Mouse (Mus musculus): ENCODE results near the gene Ghr. TPM values are rescaled to one million over a fixed set of nuclear protein-coding genes. Genes with fewer than 3 reads are reported as not detected.

The Ghr gene
- polyA plus RNA-seq, 1 experiment from 2014 or later = 13.6 TPM

GRCm38 (mm10) chr15:3504700-3505099, 78.6 kb downstream of the Ghr start:
- no peaks in the 10 kb centered on the region for H3K9me3 ChIP-seq (ENCODE audit: control insufficient read depth, low read length)
- 89% methylated on average over 5 of the region's 5 CpGs for WGBS
- H3K4me1 ChIP-seq (ENCODE audit: control insufficient read depth, insufficient read depth, low read length) = no peaks in the 10 kb centered on the region
- DNase-seq (ENCODE audit: low spot score, missing footprints) = no peak
- no peaks in the 10 kb centered on the region for H3K27me3 ChIP-seq (ENCODE audit: control insufficient read depth, insufficient read depth, low read length)
- H3K9ac ChIP-seq (ENCODE audit: low read length) = no peak overlapping the region
- no peak overlapping the region for H3K4me2 ChIP-seq
- no peak overlapping the region for H3K4me3 ChIP-seq (ENCODE audit: low read depth, low read length)
- ATAC-seq (ENCODE audit: low FRiP score) = no peak
- no peaks in the 10 kb centered on the region for H3K36me3 ChIP-seq (ENCODE audit: control insufficient read depth, insufficient read depth, low read length)
- no peak overlapping the region for H3K27ac ChIP-seq (ENCODE audit: low read depth, low read length)

DNA sequence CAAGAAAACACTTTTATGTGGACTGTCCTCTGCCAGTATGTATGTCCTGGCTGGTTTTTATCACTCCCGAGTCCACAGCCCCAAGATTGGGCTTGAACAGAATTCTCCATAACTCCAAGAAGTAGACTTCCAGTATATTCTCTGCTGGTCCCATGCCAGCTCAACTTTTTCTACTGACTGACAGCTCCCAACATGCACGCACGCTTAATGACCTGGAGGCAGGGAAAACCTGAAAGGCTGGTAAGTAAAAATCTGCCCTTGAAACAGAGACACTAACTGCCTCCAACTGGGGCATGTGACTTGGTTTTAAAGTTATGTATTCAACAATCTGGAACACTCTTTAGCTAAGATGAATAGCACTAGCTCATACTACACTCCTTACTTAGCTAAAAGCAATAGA, 81.6 kb downstream of the Ghr start:
- no peak for ATAC-seq (ENCODE audit: low FRiP score)

DNA sequence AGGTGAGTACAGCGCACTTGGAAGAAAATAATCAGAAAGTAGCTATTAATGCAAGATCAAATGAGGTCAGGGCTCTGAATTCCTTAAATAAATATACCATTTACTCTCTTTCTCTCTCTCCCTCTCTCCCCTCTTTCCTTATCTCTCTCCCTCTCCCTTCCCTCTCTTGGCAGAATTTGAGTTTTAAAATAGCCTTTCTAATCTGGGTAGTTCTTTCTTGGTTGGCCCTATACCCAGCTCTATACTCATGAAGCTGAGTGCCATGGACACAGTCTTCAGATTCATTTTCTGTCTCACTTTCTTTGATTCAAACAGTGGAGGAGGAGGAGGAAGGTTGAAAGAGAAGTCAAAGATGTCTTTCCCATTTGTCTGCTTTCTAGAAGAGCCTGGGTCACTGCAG, 84.3 kb downstream of the Ghr start:
- Histone ChIP-seq H3K36me3 (ENCODE audit: control insufficient read depth, insufficient read depth, low read length) (no peaks in the 10 kb centered on the region), H3K9ac (ENCODE audit: low read length) (no peak overlapping the region), H3K27ac (ENCODE audit: low read depth, low read length) (no peak overlapping the region), H3K4me1 (ENCODE audit: control insufficient read depth, insufficient read depth, low read length) (no peaks in the 10 kb centered on the region), H3K4me2 (no peak overlapping the region), H3K27me3 (ENCODE audit: control insufficient read depth, insufficient read depth, low read length) (no peaks in the 10 kb centered on the region), H3K4me3 (ENCODE audit: low read depth, low read length) (no peak overlapping the region), H3K9me3 (ENCODE audit: control insufficient read depth, low read length) (no peaks in the 10 kb centered on the region)
- DNase-seq (ENCODE audit: low spot score, missing footprints) (no peak), ATAC-seq (ENCODE audit: low FRiP score) (no peak)
- WGBS = 95% methylated on average over 1 of the region's 1 CpGs

More for the DNA sequence above, 81.6 kb downstream of the Ghr start:
- Histone ChIP-seq H3K9me3 (ENCODE audit: control insufficient read depth, low read length) (no peaks in the 10 kb centered on the region), H3K4me2 (no peak overlapping the region), H3K4me3 (ENCODE audit: low read depth, low read length) (no peak overlapping the region), H3K27ac (ENCODE audit: low read depth, low read length) (no peak overlapping the region), H3K4me1 (ENCODE audit: control insufficient read depth, insufficient read depth, low read length) (no peaks in the 10 kb centered on the region), H3K9ac (ENCODE audit: low read length) (no peak overlapping the region), H3K27me3 (ENCODE audit: control insufficient read depth, insufficient read depth, low read length) (no peaks in the 10 kb centered on the region), H3K36me3 (ENCODE audit: control insufficient read depth, insufficient read depth, low read length) (no peaks in the 10 kb centered on the region)
- no peak for DNase-seq (ENCODE audit: low spot score, missing footprints)
- WGBS = 86% methylated on average over 3 of the region's 3 CpGs

GRCm38 (mm10) chr15:3497946-3498580, 85.2 kb downstream of the Ghr start:
- ATAC-seq (ENCODE audit: low FRiP score) (no peak), DNase-seq (ENCODE audit: low spot score, missing footprints) (no peak)
- no peak overlapping the region for H3K27ac ChIP-seq (ENCODE audit: low read depth, low read length)
- no peaks in the 10 kb centered on the region for H3K9me3 ChIP-seq (ENCODE audit: control insufficient read depth, low read length)
- 83% methylated on average over 9 of the region's 9 CpGs for WGBS
- no peaks in the 10 kb centered on the region for H3K4me1 ChIP-seq (ENCODE audit: control insufficient read depth, insufficient read depth, low read length)
- no peaks in the 10 kb centered on the region for H3K36me3 ChIP-seq (ENCODE audit: control insufficient read depth, insufficient read depth, low read length)
- H3K4me2 ChIP-seq = no peak overlapping the region
- no peaks in the 10 kb centered on the region for H3K27me3 ChIP-seq (ENCODE audit: control insufficient read depth, insufficient read depth, low read length)
- H3K9ac ChIP-seq (ENCODE audit: low read length) = no peak overlapping the region
- no peak overlapping the region for H3K4me3 ChIP-seq (ENCODE audit: low read depth, low read length)

- WGBS = 91% methylated on average over 3 of the region's 3 CpGs
- Histone ChIP-seq H3K36me3 (ENCODE audit: control insufficient read depth, insufficient read depth, low read length) (no peaks in the 10 kb centered on the region), H3K4me3 (ENCODE audit: low read depth, low read length) (no peak overlapping the region)
Measured at GRCm38 (mm10) chr15:3490868-3491267, 92.4 kb downstream of the Ghr start.

DNA sequence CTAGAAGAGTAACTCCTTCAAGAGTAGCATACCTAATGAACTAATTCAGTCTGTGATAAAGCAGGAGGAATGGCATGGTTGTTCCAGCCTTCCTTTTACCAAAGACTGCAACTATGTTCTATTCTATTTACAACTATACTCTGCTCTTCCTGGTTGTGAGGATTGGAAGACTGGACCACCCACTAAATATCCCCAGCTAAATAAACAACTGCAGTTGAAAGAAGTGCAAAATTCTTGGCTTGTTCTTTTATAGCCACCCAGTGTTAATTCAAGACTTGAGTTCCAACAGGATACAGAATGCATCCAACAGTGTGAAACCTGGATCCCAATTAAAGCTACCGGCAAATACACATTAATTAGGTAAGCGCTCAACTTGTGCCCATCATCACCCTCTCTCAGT, 93.3 kb downstream of the Ghr start:
- ATAC-seq (ENCODE audit: low FRiP score) (no peak), DNase-seq (ENCODE audit: low spot score, missing footprints) (no peak)
- Histone ChIP-seq H3K4me2 (no peak overlapping the region), H3K9me3 (ENCODE audit: control insufficient read depth, low read length) (no peaks in the 10 kb centered on the region), H3K27ac (ENCODE audit: low read depth, low read length) (no peak overlapping the region), H3K4me3 (ENCODE audit: low read depth, low read length) (no peak overlapping the region), H3K4me1 (ENCODE audit: control insufficient read depth, insufficient read depth, low read length) (no peaks in the 10 kb centered on the region), H3K27me3 (ENCODE audit: control insufficient read depth, insufficient read depth, low read length) (no peaks in the 10 kb centered on the region), H3K36me3 (ENCODE audit: control insufficient read depth, insufficient read depth, low read length) (no peaks in the 10 kb centered on the region), H3K9ac (ENCODE audit: low read length) (no peak overlapping the region)
- 91% methylated on average over 2 of the region's 2 CpGs for WGBS

More at GRCm38 (mm10) chr15:3490868-3491267, 92.4 kb downstream of the Ghr start:
- no peak overlapping the region for H3K9ac ChIP-seq (ENCODE audit: low read length)
- no peak overlapping the region for H3K27ac ChIP-seq (ENCODE audit: low read depth, low read length)
- H3K4me2 ChIP-seq = no peak overlapping the region
- H3K27me3 ChIP-seq (ENCODE audit: control insufficient read depth, insufficient read depth, low read length) = no peaks in the 10 kb centered on the region
- no peaks in the 10 kb centered on the region for H3K4me1 ChIP-seq (ENCODE audit: control insufficient read depth, insufficient read depth, low read length)
- DNase-seq (ENCODE audit: low spot score, missing footprints) = no peak
- ATAC-seq (ENCODE audit: low FRiP score) = no peak
- no peaks in the 10 kb centered on the region for H3K9me3 ChIP-seq (ENCODE audit: control insufficient read depth, low read length)

GRCm38 (mm10) chr15:3489180-3489579, 94.1 kb downstream of the Ghr start:
- no peak overlapping the region for H3K27ac ChIP-seq (ENCODE audit: low read depth, low read length)
- H3K36me3 ChIP-seq (ENCODE audit: control insufficient read depth, insufficient read depth, low read length) = no peaks in the 10 kb centered on the region
- H3K9me3 ChIP-seq (ENCODE audit: control insufficient read depth, low read length) = no peaks in the 10 kb centered on the region
- no peak for DNase-seq (ENCODE audit: low spot score, missing footprints)
- no peak for ATAC-seq (ENCODE audit: low FRiP score)
- H3K4me3 ChIP-seq (ENCODE audit: low read depth, low read length) = no peak overlapping the region
- no peak overlapping the region for H3K9ac ChIP-seq (ENCODE audit: low read length)
- H3K4me2 ChIP-seq = no peak overlapping the region
- no peaks in the 10 kb centered on the region for H3K4me1 ChIP-seq (ENCODE audit: control insufficient read depth, insufficient read depth, low read length)
- H3K27me3 ChIP-seq (ENCODE audit: control insufficient read depth, insufficient read depth, low read length) = no peaks in the 10 kb centered on the region

DNA sequence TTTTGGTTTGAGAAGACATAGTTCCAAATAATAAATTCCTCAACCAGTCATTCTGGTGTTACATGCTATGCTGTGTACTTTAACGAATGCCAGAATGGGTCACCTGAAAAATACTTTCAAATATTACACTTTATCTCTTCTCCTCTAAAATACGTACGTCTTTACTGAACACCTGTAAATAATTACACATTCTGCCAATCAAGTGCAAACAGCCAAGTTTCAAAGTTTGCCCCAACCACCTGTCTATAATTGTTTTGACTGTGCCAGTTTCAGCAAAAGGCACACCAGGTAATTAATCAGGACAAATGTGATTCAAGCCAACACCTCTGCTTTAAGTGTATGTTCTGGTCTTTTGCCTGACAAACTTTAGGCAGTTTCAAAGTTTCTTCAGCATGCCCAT, 94.7 kb downstream of the Ghr start:
- no peak overlapping the region for H3K9ac ChIP-seq (ENCODE audit: low read length)
- no peaks in the 10 kb centered on the region for H3K9me3 ChIP-seq (ENCODE audit: control insufficient read depth, low read length)
- H3K27ac ChIP-seq (ENCODE audit: low read depth, low read length) = no peak overlapping the region
- no peaks in the 10 kb centered on the region for H3K36me3 ChIP-seq (ENCODE audit: control insufficient read depth, insufficient read depth, low read length)
- no peak for ATAC-seq (ENCODE audit: low FRiP score)
- 84% methylated on average over 3 of the region's 3 CpGs for WGBS
- H3K27me3 ChIP-seq (ENCODE audit: control insufficient read depth, insufficient read depth, low read length) = no peaks in the 10 kb centered on the region
- no peak overlapping the region for H3K4me2 ChIP-seq
- DNase-seq (ENCODE audit: low spot score, missing footprints) = no peak
- H3K4me3 ChIP-seq (ENCODE audit: low read depth, low read length) = no peak overlapping the region
- no peaks in the 10 kb centered on the region for H3K4me1 ChIP-seq (ENCODE audit: control insufficient read depth, insufficient read depth, low read length)

- Histone ChIP-seq H3K27me3 (ENCODE audit: control insufficient read depth, insufficient read depth, low read length) (no peaks in the 10 kb centered on the region), H3K4me1 (ENCODE audit: control insufficient read depth, insufficient read depth, low read length) (no peaks in the 10 kb centered on the region), H3K4me2 (no peak overlapping the region), H3K9me3 (ENCODE audit: control insufficient read depth, low read length) (no peaks in the 10 kb centered on the region), H3K4me3 (ENCODE audit: low read depth, low read length) (no peak overlapping the region), H3K9ac (ENCODE audit: low read length) (no peak overlapping the region), H3K27ac (ENCODE audit: low read depth, low read length) (no peak overlapping the region), H3K36me3 (ENCODE audit: control insufficient read depth, insufficient read depth, low read length) (no peaks in the 10 kb centered on the region)
- DNase-seq (ENCODE audit: low spot score, missing footprints) (no peak), ATAC-seq (ENCODE audit: low FRiP score) (no peak)
- 88% methylated on average over 5 of the region's 5 CpGs for WGBS
Measured at GRCm38 (mm10) chr15:3486691-3487090, 96.6 kb downstream of the Ghr start.
